Mouse (Mus musculus): ENCODE measurements at regions not wholly inside any gene's neighbourhood (a gene's known extent, or its start where the extent isn't known, plus 50 kb on each side); places are given as distances from the start of the nearest gene placed in this dataset.
"Not testable (repeated sequence)": the region's sequence is repeated elsewhere in the genome, so short reads cannot be mapped to it uniquely, and the experiment has no call there.

DNA sequence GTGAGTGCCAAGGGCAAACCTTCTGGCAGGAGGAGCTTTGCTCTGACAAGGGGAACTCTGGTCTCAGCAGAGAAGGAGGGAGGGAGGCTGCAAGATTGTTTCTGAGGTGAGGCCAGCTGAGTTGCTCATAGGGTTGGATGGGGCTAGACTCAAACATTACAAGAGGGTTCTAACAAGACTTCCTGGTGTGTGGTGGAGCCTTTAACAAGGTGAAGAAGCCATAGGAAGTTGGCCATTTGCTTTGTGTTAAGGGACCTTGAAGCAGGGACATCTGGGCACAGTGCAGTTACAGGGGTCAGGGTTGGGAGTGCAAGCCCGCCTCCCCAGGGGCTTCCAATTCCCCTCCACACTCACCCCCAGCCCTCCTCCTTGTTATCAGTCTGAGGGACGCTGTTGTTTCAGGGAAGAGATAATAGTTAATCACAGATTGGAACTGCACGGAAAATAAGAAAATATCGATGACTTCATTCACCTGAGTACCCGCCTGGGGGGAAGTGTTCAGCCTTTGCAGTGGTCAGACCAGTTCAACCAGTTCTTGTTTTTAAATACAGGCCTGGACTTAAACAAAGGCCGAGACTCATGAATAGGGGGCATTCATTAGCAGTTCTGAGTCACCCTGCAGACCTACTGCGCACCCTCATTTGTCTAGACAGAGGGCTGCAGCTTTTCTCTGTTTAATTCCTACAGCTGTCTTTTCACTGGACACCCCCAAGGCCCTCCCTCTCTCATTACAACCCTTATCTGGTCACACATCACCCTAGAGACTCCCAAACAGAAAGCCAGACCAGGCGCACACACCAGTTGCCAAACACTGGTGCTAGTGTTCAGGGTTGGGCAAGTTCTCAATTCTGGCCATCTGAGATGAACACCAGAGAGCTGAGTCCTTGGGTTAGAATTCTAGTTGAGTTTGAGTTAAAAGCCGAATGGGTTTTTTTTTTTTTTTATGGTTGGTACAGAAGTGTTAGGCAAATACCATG, 139.5 kb downstream of the Bcl2l11 start:
- DNase-seq (ENCODE audit: low spot score in 2 of 2), result no peak

DNA sequence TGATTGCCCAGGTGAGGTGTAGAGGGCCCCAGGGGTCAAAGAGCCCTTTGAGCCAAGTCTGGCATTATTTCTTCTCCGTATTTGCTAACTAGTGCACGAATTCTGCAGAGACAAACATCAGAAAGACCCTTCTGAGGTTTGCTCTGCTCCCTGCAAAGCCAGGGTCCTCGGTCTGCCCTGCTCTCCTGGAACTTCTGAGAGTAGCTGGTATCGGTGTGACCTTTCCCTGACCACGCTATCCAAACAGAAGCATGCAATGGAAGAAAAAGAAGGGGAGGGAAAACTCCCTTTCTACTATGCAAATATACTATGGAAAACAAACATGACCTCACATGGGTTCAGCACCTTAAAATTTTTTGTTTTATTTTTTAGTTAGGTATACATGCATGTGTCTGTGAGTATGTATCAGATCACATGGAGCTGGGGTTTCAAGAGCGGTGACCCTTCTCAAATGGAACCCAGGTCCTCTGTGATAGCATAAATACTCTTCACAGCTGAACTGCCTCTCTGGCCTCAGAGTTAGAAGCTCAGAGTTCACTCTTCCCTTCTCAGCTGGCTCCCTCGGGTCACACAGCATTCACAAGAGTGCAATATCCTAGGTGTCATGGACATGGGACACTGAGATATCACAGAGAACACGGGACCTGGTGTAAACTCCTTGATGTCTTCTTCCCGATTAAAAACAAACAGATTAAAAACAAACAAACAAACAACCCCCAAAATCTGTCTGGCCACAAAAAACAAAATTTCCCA, 144.7 kb downstream of the Bcl2l11 start:
- DNase-seq (ENCODE audit: low spot score in 2 of 2), result no peak

DNA sequence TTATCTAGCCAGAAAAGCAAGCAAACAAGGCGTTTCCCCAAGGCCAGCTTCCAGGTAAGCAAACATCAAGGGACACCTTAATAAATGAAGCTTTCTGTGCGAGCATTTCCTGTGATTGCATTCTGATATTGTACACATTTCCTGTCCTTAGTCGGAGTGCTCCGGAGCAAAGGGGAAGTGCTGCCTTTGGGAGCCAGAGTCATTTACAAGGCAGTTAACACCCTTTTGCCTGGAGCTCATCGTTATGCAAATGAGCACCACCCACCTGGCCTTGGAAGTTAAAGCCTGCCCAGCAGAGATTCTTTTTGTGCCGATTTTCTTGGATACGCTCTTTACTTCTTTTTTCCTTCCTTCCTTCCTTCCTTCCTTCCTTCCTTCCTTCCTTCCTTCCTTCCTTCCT, 147.0 kb downstream of the Bcl2l11 start:
- no peak for DNase-seq (ENCODE audit: low spot score in 2 of 2)

DNA sequence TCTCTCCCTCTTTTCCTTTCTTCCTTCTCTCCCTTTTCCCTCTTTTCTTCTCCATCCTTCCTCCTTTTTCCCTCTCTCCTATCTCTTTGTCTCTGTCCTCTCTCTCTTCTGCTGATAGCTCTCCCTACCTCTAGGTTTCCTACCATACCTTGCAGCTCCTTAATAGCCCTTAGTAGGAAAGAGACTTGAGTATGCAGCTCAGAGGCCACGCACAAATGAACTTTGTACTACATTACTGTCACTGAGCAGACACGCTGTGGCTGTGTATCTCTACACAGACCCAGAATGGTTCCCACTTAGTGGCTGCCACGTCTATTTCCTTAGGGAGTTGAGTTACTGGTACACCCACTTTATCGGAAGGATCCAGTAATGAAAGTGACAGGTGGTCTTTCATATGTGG, 147.5 kb downstream of the Bcl2l11 start:
- DNase-seq (ENCODE audit: low spot score in 2 of 2), result no peak

DNA sequence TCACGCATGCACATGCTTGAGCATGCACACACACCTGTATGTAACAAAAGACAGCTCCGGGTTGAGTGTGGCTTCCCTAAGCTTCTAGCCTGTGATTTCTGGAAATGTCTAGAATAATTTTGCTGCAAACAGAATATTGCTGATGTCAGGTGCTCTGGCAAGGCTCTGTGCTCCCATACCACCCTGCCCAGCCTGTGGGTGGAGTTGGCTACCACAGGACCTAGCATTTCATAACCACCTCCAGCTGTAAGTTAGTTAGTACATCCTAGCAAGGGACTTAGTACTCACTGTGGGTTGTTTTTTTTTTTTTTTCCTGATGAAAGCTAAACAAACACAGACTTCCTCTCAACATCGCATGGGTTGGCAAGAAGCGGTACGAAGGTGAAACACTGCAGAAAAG, 150.5 kb downstream of the Bcl2l11 start:
- DNase-seq (ENCODE audit: low spot score in 2 of 2), result no peak

DNA sequence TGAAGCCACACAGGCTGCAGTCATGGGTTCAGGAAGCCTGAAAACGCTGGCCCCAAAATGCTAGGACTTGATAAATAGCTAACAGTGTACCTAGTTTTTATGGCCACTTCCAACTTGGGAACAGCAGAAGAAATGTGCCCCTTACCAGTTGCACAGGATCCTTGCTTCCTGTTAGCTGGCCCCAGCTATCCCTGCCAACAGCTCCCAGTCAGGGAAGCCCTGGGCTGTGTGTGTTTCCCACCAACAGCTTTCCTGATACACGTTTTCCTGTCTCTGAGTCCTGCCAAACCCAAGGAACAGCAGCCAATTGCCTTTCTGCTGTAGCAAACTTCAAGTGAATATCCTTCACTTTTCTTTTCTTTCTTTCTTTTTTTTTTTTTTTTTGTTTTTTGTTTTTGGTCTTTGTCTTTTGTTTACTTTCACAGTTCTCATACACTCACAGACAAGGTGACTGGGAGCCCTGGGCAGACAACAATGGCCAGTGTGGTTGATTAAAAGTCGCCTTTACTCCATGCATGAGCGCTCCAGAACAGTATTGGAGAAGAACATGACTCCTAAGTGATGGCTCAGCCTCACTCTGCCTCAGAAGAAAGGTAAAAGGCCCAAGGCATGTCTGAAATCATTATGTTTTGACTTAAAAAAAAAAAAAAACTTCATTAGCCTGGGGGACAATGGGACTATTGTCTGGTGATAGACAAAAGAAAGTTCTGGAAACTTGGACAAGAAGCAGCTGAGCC, 151.7 kb downstream of the Bcl2l11 start:
- no peak for DNase-seq (ENCODE audit: low spot score in 2 of 2)

DNA sequence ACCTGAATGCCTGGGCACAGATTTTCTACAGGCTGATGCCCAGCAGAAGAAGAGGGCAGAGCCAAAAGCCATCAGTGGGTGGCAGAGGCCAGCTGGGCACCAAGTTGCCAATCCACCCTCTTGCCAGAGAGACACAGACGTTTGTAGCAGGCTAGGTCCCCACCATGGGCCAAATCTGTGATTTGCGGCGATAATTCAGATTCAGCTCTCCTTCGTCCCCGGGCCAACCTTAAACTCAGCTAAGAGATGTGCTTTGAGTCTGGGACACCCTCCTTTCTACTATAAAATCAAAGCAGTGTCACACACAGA, 152.2 kb downstream of the Bcl2l11 start:
- no peak for DNase-seq (ENCODE audit: low spot score in 2 of 2)

DNA sequence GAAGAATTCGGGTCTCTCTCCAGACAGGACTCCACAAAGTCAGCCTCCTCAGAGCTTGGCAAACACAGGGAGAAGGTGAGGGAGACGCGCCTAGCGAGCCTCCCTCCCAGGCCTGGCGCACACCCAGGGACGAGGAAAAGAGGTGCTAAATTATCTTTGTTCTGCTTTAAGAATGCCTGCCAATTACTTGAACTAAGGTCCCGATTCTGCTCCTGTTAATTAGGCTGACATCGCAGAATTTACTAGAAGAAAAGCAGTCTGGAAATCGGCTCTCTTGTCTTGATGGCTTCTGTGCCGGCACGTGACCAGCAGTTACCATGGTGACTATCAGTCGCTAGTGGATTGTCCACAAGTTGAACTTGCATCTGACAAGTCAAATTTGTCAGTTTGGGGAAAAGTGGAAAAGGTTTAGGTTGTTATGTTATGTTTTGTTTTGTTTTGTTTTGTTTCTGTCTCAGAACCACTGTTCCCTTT, 152.8 kb downstream of the Bcl2l11 start:
- no peak for DNase-seq (ENCODE audit: low spot score in 2 of 2)

DNA sequence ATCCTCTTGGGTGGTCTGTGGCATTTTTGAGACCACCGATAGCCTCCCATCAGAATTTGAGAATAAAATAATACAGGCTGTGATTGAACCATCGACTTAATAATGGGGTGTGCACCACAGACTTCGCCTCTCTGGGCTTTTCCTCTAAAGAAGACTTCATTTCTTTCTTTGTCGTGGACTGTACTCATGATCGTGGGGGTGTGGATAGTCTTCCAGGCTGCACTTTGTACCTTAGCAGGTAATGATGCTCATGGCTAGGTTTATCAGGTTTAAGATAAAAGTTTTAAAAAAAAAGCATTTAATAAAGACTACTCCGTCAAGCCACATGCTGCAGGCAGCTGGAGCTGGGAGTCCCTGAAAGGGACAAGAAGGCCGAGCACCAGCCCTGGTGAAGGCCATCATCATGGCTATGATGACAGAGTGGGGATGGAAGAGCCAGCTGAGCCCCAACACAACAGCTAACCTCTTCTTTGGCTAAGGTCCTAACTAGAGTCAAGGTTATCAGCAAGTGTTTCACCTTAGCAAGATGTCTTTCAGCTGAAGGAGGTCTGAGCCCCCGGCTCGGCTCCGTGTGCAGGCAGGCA, 153.4 kb downstream of the Bcl2l11 start:
- DNase-seq (ENCODE audit: low spot score in 2 of 2), result no peak

DNA sequence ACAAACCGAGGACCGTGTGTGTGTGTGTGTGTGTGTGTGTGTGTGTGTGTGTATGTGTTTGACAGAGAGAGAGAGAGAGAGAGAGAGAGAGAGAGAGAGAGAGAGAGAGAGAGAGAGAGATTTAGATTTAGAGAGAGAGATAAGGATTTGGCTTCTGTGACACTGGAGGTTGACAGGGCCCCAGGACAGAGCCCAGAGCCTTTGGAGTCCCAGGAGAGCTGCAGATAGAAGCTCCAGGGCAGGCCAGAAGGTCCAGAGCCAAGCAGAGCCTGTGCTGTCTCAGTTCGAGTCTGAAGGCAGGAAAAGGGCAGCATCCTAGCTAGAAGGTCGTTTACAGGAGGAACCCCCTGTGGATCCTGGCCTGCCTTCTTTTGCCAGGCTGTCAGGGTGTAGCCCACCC, 156.8 kb downstream of the Bcl2l11 start:
- DNase-seq (ENCODE audit: low spot score in 2 of 2), result no peak

DNA sequence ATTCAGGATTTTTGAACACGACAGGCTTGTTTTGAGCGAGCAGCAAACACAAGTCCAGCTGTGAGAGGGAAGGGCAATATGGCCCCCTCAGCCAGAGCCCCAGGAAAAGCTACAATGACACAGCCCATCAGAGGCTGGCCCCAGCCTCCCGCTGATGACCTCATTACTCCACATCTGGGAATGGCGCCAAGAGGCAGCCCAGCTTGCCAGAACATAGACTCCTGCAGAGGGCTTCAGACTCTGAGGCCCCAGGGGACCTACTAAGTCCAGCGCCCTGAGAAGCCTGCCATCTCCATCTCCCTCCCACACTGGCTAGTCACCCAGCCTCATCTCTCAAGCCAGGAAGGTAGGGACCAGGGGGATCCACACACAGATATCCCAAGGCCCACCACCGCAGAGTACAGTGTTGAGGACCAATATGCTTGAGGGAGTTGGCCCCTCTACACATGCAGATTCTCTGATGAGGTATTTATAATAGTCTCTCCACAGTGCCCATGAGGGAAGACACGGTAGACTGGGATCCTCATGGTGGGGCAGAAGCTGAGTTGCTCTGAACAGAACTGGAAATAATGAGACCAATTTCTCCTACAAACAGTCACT, 159.1 kb downstream of the Bcl2l11 start:
- DNase-seq (ENCODE audit: low spot score in 2 of 2), result peak; percentile 16 to 31

DNA sequence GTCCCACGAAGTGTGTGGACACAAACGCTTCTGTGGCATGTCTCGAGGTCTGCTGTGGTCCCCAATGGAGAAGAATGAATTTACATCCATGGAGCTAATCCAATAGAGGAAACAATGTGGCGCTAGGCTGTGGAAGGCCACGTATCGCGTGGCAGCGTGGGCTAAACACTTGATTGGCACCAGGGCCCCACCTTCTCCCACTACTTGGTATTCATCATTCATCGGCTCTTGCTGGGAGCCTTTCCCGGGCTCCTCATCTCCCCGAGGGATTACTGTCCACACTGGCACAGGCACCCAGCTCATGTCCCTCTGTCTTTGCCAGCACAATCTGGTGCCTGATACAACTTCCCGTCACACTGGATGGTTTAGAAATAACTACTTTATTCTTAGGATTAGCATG, 159.6 kb downstream of the Bcl2l11 start:
- DNase-seq (ENCODE audit: low spot score in 2 of 2), result no peak

DNA sequence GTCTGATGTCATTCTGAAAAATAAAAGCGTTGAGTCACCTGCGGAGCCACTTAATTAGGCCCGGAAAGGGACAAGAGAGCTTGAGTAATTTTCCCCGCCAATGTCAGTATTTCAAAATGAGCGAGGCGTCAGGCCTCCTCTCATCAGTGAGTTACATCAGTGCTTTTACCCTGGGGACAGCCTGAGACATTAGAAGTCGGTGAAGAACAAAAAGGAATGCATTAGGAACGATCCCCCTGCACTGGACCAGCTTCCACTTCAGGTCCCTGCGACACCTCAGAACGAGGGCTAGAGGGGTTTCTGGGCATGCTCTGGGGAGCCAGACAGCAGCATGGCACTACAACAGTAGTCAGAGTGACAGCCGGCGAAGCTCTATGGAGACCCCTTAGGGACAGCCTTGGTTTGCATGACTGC, 162.3 kb downstream of the Bcl2l11 start:
- no peak for DNase-seq (ENCODE audit: low spot score in 2 of 2)

DNA sequence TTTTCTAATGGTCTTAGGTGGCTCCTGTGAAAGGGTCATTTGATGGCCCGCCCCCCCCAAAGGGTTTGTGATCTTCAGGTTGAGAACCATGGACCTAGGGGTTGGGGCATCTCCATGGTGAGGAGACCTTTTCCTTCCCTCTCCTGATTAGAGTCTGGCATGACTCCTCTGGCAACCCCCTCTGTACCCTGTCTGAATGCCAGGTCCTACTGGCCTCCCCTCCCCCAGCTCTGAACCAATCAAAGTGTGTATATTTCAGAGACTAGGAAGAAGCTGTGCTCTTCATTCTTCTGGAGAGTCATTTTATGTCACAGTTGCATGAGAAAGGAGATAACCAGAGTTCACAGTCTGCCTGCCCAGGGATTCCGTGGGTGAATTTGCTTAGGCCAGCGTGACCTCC, 164.8 kb downstream of the Bcl2l11 start:
- no peak for DNase-seq (ENCODE audit: low spot score in 2 of 2)

DNA sequence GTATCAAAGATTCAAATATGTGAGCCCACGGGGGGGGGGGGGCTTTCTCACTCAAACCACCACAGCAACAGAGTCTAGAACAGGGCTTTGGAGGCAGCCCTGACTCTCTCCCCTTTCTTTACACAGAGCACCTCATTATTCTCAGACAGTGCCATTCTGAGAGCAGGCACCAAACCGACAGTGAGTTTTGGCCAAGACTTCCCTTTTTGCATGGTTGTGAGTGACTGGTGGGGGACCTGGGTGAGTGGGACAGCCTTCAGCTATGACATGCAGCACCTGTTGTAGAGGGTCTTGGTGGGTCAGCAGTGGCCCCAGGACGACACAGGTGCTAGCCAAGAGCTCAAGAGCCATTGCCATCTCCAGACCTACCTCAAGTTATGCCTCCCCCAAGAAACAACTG, 168.8 kb downstream of the Bcl2l11 start:
- DNase-seq (ENCODE audit: low spot score in 2 of 2), result no peak

DNA sequence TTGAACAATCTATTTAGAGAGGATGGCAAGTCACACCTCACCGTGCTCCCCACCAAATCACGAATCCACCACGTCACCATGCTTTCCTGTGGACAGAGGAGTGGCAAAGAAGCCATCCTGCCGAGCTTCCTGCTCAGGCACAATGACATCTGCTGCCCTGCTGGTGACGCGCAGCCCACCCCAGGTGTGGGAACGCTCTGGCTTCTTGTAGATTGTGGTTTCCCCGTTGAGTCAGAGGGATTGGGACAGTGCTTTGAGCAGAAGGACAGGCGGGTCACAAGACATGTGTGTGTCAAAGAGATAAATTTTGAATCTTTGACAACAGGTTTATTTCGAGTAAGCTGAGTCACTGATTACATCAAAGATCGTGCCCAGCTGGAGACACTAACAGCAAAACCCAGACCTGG, 169.2 kb downstream of the Bcl2l11 start:
- no peak for DNase-seq (ENCODE audit: low spot score in 2 of 2)

DNA sequence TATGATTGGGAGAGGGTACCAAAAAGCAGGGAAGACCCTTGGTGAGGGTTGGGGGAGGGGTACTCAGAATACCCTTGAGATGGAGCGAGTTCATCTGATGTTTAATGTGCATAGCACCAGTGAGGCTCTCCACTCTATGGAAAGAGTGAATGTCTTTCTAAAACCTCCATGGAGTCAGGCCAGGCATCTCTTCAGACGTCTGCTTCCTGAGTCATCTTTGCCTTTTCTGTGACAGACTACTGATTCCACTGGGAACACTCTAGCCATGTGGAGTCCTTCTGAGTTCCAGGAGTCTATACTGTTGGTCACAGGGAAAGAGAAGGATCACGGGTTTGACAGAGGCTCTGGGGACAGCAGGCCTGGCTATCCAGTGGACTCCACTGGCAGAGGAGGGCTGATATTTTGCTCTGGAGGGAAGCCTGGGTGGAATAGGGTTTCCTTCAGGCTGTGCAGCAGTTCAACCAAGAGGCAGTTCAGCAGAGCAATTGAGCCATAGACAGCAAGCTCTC, 169.9 kb downstream of the Bcl2l11 start:
- DNase-seq (ENCODE audit: low spot score in 2 of 2), result no peak

DNA sequence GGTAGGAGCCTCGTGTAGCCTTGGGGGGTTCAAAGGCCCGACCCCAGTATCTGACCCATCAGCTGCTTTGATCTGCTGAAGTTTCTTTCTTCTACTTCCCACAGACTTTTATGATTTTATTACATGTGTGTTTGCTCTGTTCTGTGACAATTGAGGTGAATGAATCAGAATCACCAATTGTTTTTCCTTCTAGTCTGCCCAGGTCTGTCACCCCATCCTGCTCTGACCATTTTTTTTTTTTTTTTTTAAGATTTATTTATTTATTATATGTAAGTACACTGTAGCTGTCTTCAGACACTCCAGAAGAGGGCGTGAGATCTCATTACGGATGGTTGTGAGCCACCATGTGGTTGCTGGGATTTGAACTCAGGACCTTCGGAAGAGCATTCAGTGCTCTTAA, 170.6 kb downstream of the Bcl2l11 start:
- not testable (repeated sequence) for DNase-seq (ENCODE audit: low spot score in 2 of 2)

DNA sequence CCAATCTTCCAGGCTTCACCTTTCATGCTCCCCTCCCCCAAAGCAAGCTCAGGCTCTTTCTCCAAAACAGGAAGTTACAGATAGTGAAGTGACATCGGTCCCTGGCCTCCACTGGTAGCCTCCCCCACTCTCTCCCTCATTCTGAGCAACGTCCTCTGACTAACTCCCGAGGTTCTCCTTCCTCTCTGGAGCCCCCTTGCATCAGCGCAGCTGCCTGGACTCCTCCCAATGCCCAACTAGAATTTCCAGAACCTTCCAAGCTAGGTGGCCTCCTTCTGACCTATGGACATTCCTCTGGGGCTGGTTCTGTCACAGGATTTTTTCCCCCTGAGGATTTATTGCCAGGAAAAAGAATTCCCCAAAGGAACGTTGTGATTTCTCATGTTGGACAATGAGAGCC, 171.1 kb downstream of the Bcl2l11 start:
- DNase-seq (ENCODE audit: low spot score in 2 of 2), result no peak

DNA sequence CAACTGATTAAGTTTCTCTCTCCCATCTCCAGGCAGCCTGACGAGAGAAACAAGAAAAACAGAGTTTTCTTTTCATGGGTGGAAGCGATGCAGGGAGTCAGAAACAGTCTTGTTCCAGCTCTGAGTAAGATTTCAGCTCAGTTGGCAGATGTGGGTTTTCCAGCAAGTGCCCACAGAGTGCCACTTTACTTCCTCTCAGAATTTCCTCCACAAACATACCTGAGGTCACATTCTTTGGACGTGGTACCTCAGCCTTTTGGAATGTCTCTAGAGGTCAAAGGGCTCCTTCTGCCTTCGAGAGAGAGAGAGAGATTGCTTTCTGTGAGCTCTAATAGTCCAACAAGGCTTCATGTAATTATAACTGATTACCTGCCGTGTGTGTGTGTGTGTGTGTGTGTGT, 172.0 kb downstream of the Bcl2l11 start:
- no peak for DNase-seq (ENCODE audit: low spot score in 2 of 2)

DNA sequence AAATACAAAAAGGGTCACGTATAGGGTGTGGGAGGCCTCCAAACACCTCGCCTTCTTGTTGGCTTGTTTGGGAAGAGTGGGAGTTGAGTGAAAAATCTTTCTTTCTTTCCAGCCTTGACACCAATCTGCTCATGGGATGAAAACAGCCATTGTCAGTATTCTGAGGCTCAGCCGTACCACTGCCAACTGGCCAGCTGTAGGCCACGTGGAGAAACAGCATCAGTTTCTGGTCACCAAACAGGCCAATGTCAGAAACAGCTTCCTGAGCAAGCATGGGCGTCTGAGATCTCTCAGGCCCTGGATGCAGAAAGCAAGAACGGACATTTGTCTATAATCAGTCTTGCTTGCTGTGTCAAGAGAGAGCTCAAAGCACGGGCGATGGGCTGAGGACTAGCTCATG, 173.2 kb downstream of the Bcl2l11 start:
- no peak for DNase-seq (ENCODE audit: low spot score in 2 of 2)

All from right cerebral cortex, postnatal 36 days (tissue).